Mouse (Mus musculus): ENCODE measurements around the gene Rnf103. TPM values are rescaled to one million over a fixed set of nuclear protein-coding genes. Genes with fewer than 3 reads are reported as not detected.

Gene Rnf103
- polyA plus RNA-seq, 1 experiment from 2014 or later, result 22.1 TPM

DNA sequence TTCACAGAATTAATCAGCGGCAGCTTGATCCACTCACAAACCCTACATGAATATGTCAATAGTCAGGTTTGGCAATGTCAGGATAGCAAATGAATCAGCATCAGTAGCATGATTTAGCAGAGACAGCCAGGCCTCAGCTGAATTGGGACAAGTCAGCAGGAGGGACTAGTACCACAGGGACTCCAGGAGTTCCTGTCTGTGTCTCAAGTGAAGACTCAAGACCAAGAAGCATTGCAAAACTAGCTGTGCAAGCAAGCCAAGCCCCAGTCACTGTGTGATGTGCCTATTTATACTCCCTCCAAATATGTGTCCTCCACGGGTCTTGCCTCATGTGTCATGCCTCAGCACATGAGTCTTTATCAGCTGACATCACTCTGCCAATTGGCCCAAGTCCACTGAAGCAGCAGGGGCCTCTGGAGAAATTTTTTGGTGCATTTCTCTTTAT, 61.8 kb downstream of the Rnf103 start:
- Histone ChIP-seq H3K9ac (replicated peaks; ENCODE audit: low read depth, low read length) (no peak overlapping the region), H3K27ac (ENCODE audit: low read length) (no peak overlapping the region), H3K4me3 (replicated peaks; ENCODE audit: low read length) (no peak overlapping the region), H3K4me1 (replicated peaks; ENCODE audit: control insufficient read depth, insufficient read depth, low read length) (no peaks in the 10 kb centered on the region), H3K9me3 (ENCODE audit: control insufficient read depth, low read length) (no peaks in the 10 kb centered on the region), H3K4me2 (ENCODE audit: low read length) (no peak overlapping the region), H3K36me3 (ENCODE audit: control insufficient read depth, insufficient read depth) (no peaks in the 10 kb centered on the region), H3K27me3 (replicated peaks; ENCODE audit: control insufficient read depth, insufficient read depth, low read length) (no peaks in the 10 kb centered on the region)
- WGBS, result 83% methylated on average over 2 of the region's 2 CpGs
- no peak for ATAC-seq

DNA sequence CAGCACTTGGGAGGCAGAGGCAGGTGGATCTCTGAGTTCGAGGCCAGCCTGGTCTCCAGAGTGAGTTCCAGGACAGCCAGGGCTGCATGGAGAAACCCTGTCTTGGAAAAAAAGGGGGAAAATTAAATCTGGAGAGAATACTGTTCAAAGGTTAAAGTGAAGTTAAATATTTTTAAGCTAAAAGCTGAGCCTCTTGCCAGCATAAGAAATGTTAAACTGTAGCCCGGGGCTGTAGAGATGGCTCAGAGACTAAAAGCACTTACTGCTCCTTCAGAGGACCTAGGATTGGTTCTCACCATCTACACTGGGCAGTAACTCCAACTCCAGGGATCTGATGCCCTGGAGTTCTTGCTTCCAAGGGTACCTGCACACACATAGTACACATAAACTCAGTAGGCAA, 63.1 kb downstream of the Rnf103 start:
- Histone ChIP-seq H3K4me2 (ENCODE audit: low read length) (no peak overlapping the region), H3K4me3 (replicated peaks; ENCODE audit: low read length) (no peak overlapping the region), H3K4me1 (replicated peaks; ENCODE audit: control insufficient read depth, insufficient read depth, low read length) (no peaks in the 10 kb centered on the region), H3K27me3 (replicated peaks; ENCODE audit: control insufficient read depth, insufficient read depth, low read length) (no peaks in the 10 kb centered on the region), H3K9ac (replicated peaks; ENCODE audit: low read depth, low read length) (no peak overlapping the region), H3K9me3 (ENCODE audit: control insufficient read depth, low read length) (no peaks in the 10 kb centered on the region), H3K36me3 (ENCODE audit: control insufficient read depth, insufficient read depth) (no peaks in the 10 kb centered on the region), H3K27ac (ENCODE audit: low read length) (no peak overlapping the region)
- ATAC-seq, result no peak
- WGBS, result 98% methylated on average over 2 of the region's 2 CpGs

Other genes with a start within 250 kb of the Rnf103 start
- 18.5 and 19.0 TPM in 2 replicates for gene Krcc1, start 222.2 kb upstream of the Rnf103 start, polyA plus RNA-seq (2015; fragmentation: Nextera tagmentation; extraction: Ambion mirVana)
- gene Smyd1, start 171.7 kb upstream of the Rnf103 start, polyA plus RNA-seq (2015; fragmentation: Nextera tagmentation; extraction: Ambion mirVana), result 0.07 and 0.25 TPM in 2 replicates
- gene Cd8b1, start 171.1 kb upstream of the Rnf103 start, polyA plus RNA-seq (2015; fragmentation: Nextera tagmentation; extraction: Ambion mirVana), result not detected in 2 replicates
- not detected in 2 replicates for gene Cd8a, start 120.5 kb upstream of the Rnf103 start, polyA plus RNA-seq (2015; fragmentation: Nextera tagmentation; extraction: Ambion mirVana)
- gene Rmnd5a, start 53.3 kb upstream of the Rnf103 start, polyA plus RNA-seq (2015; fragmentation: Nextera tagmentation; extraction: Ambion mirVana), result 8.4 and 9.4 TPM in 2 replicates
- 66.8 and 70.1 TPM in 2 replicates for gene Chmp3, start 49.9 kb downstream of the Rnf103 start, polyA plus RNA-seq (2015; fragmentation: Nextera tagmentation; extraction: Ambion mirVana)
- gene Kdm3a, start 139.1 kb downstream of the Rnf103 start, polyA plus RNA-seq (2015; fragmentation: Nextera tagmentation; extraction: Ambion mirVana), result 60.1 and 67.5 TPM in 2 replicates
- gene Reep1, start 213.7 kb downstream of the Rnf103 start, polyA plus RNA-seq (2015; fragmentation: Nextera tagmentation; extraction: Ambion mirVana), result 217 and 239 TPM in 2 replicates